Mouse (Mus musculus): Measurements from ENCODE around the gene 1700021F05Rik.

GRCm38 (mm10) chr10:43516992-43517660 is 23.7 kb downstream of the 1700021F05Rik start:
- no peak for TF ChIP-seq EP300 (IDR thresholded peaks at IDR 0.05; ENCODE audit: low read depth)
- TF ChIP-seq CTCF (IDR thresholded peaks at IDR 0.05; ENCODE audit: low read depth): no peak

Measured in liver, postnatal 0 days (tissue).